Mouse (Mus musculus) left cerebral cortex, postnatal 10 days (tissue): ENCODE measurements around the gene C9. TPM values are rescaled to one million over a fixed set of nuclear protein-coding genes. Genes with fewer than 3 reads are reported as not detected.

Experiments used
- DNase-seq, 2 experiments: peaks; one replicate each; pipeline ENCODE4 v3.0.0; 2021 to 2022; ENCODE audit warnings: low spot score in 2 of 2, mixed read lengths in 1 of 2; ENCODE audit errors: extremely low spot score in 1 of 2
- intact Hi-C: fragments of 180-260 bp; cut with DNase I; formaldehyde crosslinking; loops from one replicate; pipeline ENCODE4 v1.15.1; 2025
- total RNA-seq, 2 experiments: library from RNA; stranded (reverse); gene quantifications; 2 replicates each; pipeline ENCODE4 v1.2.3; 2021

Gene C9
- total RNA-seq, 2 experiments from 2014 or later = not detected

GRCm38 (mm10) chr15:6463361-6463923 is 18.3 kb downstream of the C9 start:
- no peak for DNase-seq
- intact Hi-C loops = no loop called here

GRCm38 (mm10) chr15:6466995-6467394 is 21.9 kb downstream of the C9 start:
- no peak for DNase-seq
- intact Hi-C loops = no loop called here

GRCm38 (mm10) chr15:6468845-6469244 is 23.7 kb downstream of the C9 start:
- DNase-seq = no peak
- intact Hi-C loops = no loop called here

- intact Hi-C loops = no loop called here
- no peak for DNase-seq
Observed at GRCm38 (mm10) chr15:6469384-6469783, 24.3 kb downstream of the C9 start.

- DNase-seq = no peak
- intact Hi-C loops = no loop called here
Observed at GRCm38 (mm10) chr15:6483561-6483960, 38.4 kb downstream of the C9 start.

- DNase-seq = no peak
Observed at GRCm38 (mm10) chr15:6492386-6492785, 47.3 kb downstream of the C9 start.

GRCm38 (mm10) chr15:6498396-6499070 is 53.4 kb downstream of the C9 start:
- intact Hi-C loops = no loop called here
- no peak for DNase-seq

More at GRCm38 (mm10) chr15:6492386-6492785, 47.3 kb downstream of the C9 start:
- intact Hi-C loops = no loop called here

- DNase-seq = no peak
- intact Hi-C loops = no loop called here
Observed at GRCm38 (mm10) chr15:6500787-6501186, 55.7 kb downstream of the C9 start.

- intact Hi-C loops = no loop called here
- no peak for DNase-seq
Observed at GRCm38 (mm10) chr15:6517525-6517924, 72.4 kb downstream of the C9 start.

- intact Hi-C loops = no loop called here
- no peak for DNase-seq
Observed at GRCm38 (mm10) chr15:6519417-6520255, 74.5 kb downstream of the C9 start.

- no peak for DNase-seq
- intact Hi-C loops = no loop called here
Observed at GRCm38 (mm10) chr15:6520505-6521155, 75.5 kb downstream of the C9 start.

- intact Hi-C loops = no loop called here
- no peak for DNase-seq
Observed at GRCm38 (mm10) chr15:6522653-6523167, 77.6 kb downstream of the C9 start, which contains the start of gene Fyb. TSS of gene Fyb (plus strand) at chr15:6522853.

- intact Hi-C loops = no loop called here
- DNase-seq = no peak
Observed at GRCm38 (mm10) chr15:6524801-6525200, 79.7 kb downstream of the C9 start.

- DNase-seq = no peak
- intact Hi-C loops = no loop called here
Observed at GRCm38 (mm10) chr15:6525386-6525785, 80.3 kb downstream of the C9 start.

- intact Hi-C loops = no loop called here
- DNase-seq = no peak
Observed at GRCm38 (mm10) chr15:6533858-6534343, 88.8 kb downstream of the C9 start.

- DNase-seq = no peak
- intact Hi-C loops = no loop called here
Observed at GRCm38 (mm10) chr15:6534592-6534991, 89.5 kb downstream of the C9 start.

GRCm38 (mm10) chr15:6539639-6540338 is 94.7 kb downstream of the C9 start:
- intact Hi-C loops = no loop called here
- DNase-seq = no peak
